Mouse (Mus musculus) heart, embryonic 10.5 days (tissue): ENCODE measurements at regions not wholly inside any gene's neighbourhood (a gene's known extent, or its start where the extent isn't known, plus 50 kb on each side); places are given as distances from the start of the nearest gene placed in this dataset.

Experiments used
- DNase-seq: peaks from one replicate; pipeline ENCODE4 v3.0.0-alpha.2; 2017; ENCODE audit warnings: low spot score
- H3K27ac ChIP-seq: fragments of 300-500 bp; sonication (generic); 2 replicates; pipeline ENCODE4 v1.5.1; 2016; ENCODE audit warnings: mild to moderate bottlenecking
- H3K27me3 ChIP-seq: fragments of 300-500 bp; sonication (generic); 2 replicates; pipeline ENCODE4 v1.6.1; 2016; ENCODE audit warnings: mild to moderate bottlenecking; ENCODE audit not compliant: poor library complexity, insufficient read depth, severe bottlenecking
- H3K36me3 ChIP-seq: fragments of 300-500 bp; sonication (generic); 2 replicates; pipeline ENCODE4 v1.6.1; 2016; ENCODE audit warnings: mild to moderate bottlenecking, moderate library complexity
- H3K4me1 ChIP-seq: fragments of 300-500 bp; sonication (generic); 2 replicates; pipeline ENCODE4 v1.6.1; 2016; ENCODE audit warnings: mild to moderate bottlenecking
- H3K4me3 ChIP-seq: fragments of 300-500 bp; sonication (generic); 2 replicates; pipeline ENCODE4 v1.5.1; 2016; ENCODE audit warnings: mild to moderate bottlenecking, moderate library complexity
- H3K9me3 ChIP-seq: fragments of 300-500 bp; sonication (generic); 2 replicates; pipeline ENCODE4 v1.6.1; 2016; ENCODE audit warnings: mild to moderate bottlenecking, moderate library complexity
- WGBS: fragments of 180-500 bp; shearing (Covaris S2); methylation state at CpG from one replicate; pipeline ENCODE4 v1.1.7; 2016; 5-methylcytosine and 5-hydroxymethylcytosine counted together

- Histone ChIP-seq H3K4me3 (no peak overlapping the region), H3K27ac (no peak overlapping the region), H3K9me3 (no peaks in the 10 kb centered on the region), H3K27me3 (peaks cover 70% of the 10 kb centered on the region), H3K36me3 (no peaks in the 10 kb centered on the region), H3K4me1 (peaks cover 10% of the 10 kb centered on the region; the same call in 1 of the 2 replicates)
- WGBS: 33% methylated on average over 12 of the region's 12 CpGs
- DNase-seq: no peak
Measured at GRCm38 (mm10) chr12:106480281-106481060, 470.4 kb downstream of the Vrk1 start.

- H3K27me3 ChIP-seq: peaks cover 12% of the 10 kb centered on the region; the same call in 1 of the 2 replicates
- no peaks in the 10 kb centered on the region for H3K36me3 ChIP-seq
- no peak overlapping the region for H3K27ac ChIP-seq
- H3K4me3 ChIP-seq: no peak overlapping the region
- WGBS: 60% methylated on average over 12 of the region's 12 CpGs
- no peaks in the 10 kb centered on the region for H3K9me3 ChIP-seq
- H3K4me1 ChIP-seq: no peaks in the 10 kb centered on the region
- no peak for DNase-seq
Measured at GRCm38 (mm10) chr12:106501622-106502327, 491.7 kb downstream of the Vrk1 start.

DNA sequence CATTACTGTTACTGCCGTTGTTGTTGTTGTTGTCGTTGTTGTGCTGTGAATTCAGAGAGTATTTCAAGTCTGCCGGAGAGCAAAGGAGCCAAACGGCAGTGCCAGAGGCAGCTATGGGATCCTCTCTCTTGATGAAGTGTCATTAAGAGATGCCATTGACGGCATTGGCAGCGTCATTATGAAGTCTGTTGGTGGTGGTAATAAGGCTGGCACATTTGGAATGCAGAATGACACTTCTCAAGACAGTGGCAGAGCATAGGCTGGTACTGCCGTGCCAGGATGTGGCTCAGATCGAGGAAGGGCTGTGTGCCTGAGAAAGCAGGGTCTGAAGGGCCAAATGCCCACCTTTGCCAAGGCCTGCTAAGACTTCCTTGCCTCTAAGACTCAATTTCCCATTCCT lies 494.3 kb downstream of the Vrk1 start:
- H3K27me3 ChIP-seq: peaks cover 23% of the 10 kb centered on the region
- H3K4me3 ChIP-seq: no peak overlapping the region
- no peaks in the 10 kb centered on the region for H3K36me3 ChIP-seq
- no peak for DNase-seq
- H3K4me1 ChIP-seq: no peaks in the 10 kb centered on the region
- 86% methylated on average over 8 of the region's 8 CpGs for WGBS
- H3K27ac ChIP-seq: no peak overlapping the region
- no peaks in the 10 kb centered on the region for H3K9me3 ChIP-seq

- Histone ChIP-seq H3K4me3 (no peak overlapping the region), H3K27me3 (peaks cover 5% of the 10 kb centered on the region), H3K4me1 (no peaks in the 10 kb centered on the region), H3K9me3 (no peaks in the 10 kb centered on the region), H3K27ac (no peak overlapping the region), H3K36me3 (no peaks in the 10 kb centered on the region)
- DNase-seq: no peak
- 80% methylated on average over 11 of the region's 11 CpGs for WGBS
Measured at GRCm38 (mm10) chr12:106514057-106514456, 504.0 kb downstream of the Vrk1 start.

DNA sequence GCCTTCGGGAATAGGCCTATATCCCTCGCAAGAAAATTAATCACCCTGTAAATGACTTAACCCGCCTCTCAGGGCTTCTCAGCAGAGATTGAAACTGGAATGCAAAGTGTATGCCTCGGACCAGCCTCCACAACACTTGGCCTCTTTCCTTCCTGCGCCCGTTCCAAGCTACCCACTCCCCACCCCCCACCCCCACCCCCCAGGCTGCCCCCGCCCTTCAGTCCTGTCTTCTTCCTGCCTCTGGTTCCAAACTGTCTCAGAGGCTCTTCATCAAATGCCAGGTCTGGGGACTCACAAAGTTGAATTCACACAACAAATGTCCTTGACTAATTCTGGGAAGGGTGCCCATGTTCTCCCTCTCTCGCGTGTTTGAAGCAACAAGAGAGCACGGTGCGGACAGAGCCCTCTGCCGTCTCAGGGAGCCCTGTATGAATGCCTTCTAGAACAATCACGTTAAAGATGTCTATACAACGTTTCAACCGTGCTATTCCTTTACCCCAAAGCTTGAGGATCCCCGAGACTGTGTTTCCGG lies 505.3 kb downstream of the Vrk1 start:
- DNase-seq: no peak
- H3K4me1 ChIP-seq: no peaks in the 10 kb centered on the region
- no peak overlapping the region for H3K27ac ChIP-seq
- 69% methylated on average over 17 of the region's 17 CpGs for WGBS
- H3K4me3 ChIP-seq: no peak overlapping the region
- H3K27me3 ChIP-seq: peaks cover 5% of the 10 kb centered on the region
- H3K9me3 ChIP-seq: no peaks in the 10 kb centered on the region
- no peaks in the 10 kb centered on the region for H3K36me3 ChIP-seq

GRCm38 (mm10) chr12:106519141-106519540 lies 509.1 kb downstream of the Vrk1 start:
- WGBS: 63% methylated on average over 5 of the region's 5 CpGs
- Histone ChIP-seq H3K9me3 (no peaks in the 10 kb centered on the region), H3K4me3 (no peak overlapping the region), H3K27me3 (no peaks in the 10 kb centered on the region; the same call in 1 of the 2 replicates), H3K36me3 (no peaks in the 10 kb centered on the region), H3K4me1 (no peaks in the 10 kb centered on the region), H3K27ac (no peak overlapping the region)
- DNase-seq: peak; percentile 66

DNA sequence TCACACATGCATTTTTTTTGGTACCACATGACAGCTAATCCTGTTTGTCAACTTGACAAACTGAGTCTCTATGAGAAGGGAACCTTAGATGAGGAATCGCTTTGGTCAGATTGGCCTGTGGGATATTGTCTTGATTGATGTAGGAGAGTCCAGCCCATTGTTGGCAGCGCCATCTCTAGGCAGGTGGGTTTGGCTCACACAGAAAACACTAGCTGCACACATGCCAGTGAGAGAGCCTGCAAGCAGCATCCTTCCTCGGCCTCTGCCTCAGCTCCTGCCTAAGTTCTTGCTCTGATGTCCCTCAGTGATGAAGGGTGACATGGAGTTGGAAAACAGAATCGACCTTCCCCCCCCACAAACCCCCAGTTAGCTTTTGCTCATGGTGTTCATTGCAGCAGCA lies 514.4 kb downstream of the Vrk1 start:
- no peak overlapping the region for H3K4me3 ChIP-seq
- 73% methylated on average over 4 of the region's 4 CpGs for WGBS
- no peaks in the 10 kb centered on the region for H3K9me3 ChIP-seq
- peaks cover 11% of the 10 kb centered on the region for H3K27me3 ChIP-seq
- H3K36me3 ChIP-seq: no peaks in the 10 kb centered on the region
- DNase-seq: no peak
- H3K4me1 ChIP-seq: peaks cover 7% of the 10 kb centered on the region; the same call in 1 of the 2 replicates
- no peak overlapping the region for H3K27ac ChIP-seq

DNA sequence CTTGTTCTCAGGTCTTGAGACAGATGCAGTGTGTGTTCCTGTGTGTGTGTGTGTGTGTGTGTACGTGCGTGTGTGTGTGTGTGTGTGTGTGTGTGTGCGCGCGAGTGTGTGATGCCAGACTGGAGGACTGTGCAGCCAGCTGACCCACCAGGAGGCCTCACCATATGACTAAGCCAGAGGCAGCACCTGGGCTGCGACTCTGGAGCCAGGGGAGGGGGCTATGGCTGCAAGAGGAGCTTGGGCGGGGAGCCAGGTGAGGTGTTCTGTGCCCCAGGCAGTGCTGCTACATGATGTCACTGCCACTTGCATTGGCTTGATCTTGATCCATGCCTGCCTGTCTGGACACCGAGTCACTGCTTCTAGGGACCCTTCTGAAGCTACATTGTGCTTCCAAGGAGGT lies 517.1 kb downstream of the Vrk1 start:
- H3K4me3 ChIP-seq: no peak overlapping the region
- no peaks in the 10 kb centered on the region for H3K9me3 ChIP-seq
- H3K27ac ChIP-seq: no peak overlapping the region
- peaks cover 7% of the 10 kb centered on the region; the same call in 1 of the 2 replicates for H3K4me1 ChIP-seq
- H3K27me3 ChIP-seq: peaks cover 23% of the 10 kb centered on the region
- DNase-seq: no peak
- H3K36me3 ChIP-seq: no peaks in the 10 kb centered on the region
- WGBS: 61% methylated on average over 8 of the region's 8 CpGs

DNA sequence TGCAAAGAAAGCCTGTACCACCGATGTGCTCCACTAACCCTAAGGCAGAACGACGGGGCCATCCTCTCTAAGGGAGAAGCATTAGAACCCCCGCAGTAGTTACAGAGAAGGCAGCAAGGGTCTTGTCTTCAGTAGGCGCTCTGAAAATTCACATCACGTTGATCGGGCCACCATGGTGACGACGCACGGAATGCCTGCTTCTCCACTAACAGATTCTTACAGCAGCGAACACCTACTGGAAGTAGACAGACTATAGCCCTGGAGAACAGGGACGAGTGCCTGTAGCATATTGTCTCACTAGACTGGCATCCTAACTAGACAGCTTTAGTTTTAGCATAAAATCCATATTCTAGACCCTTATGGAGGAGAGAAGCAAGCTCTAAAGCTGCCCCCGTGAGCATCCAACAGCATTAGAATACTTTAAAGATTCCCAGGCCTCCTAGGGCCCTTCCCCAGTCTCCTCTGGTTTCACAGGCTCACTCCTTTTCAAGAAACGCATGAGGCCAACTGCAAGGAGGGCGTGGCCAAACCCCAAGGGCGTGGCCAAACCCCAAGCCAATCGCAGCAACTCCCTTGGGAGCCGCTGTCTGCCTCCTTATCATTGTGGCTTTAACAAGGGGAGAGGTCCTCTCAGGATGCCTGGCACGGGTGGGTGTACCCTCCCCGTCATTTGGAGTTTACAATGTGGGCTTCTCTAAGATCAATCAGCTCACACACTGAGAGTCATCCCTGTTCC lies 517.8 kb downstream of the Vrk1 start:
- H3K36me3 ChIP-seq: no peaks in the 10 kb centered on the region
- no peaks in the 10 kb centered on the region for H3K9me3 ChIP-seq
- WGBS: 8% methylated on average over 20 of the region's 20 CpGs
- H3K4me3 ChIP-seq: peak overlapping the region; percentile 22; the same call in 1 of the 2 replicates
- DNase-seq: peak; percentile 75
- H3K4me1 ChIP-seq: peaks cover 7% of the 10 kb centered on the region; the same call in 1 of the 2 replicates
- H3K27me3 ChIP-seq: peaks cover 23% of the 10 kb centered on the region
- no peak overlapping the region for H3K27ac ChIP-seq

DNA sequence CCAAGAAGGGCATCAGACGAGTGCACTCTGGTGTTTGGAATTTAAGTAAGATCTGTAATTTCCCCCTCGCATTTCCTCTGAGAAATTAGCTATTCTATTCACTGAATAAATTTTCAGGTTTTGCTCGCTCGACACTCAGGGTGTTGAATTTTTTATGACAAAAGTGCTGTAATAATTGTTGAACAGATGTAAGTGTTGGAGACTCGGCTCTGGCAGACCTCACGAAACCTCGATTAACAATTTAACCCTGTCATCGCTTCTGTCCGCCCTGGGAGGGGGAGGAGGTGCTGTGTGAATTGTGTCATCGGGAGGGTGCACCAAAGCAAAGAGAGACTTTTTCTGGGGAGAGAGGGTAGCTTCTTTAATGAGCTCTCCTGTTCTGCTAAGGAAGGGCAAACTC lies 518.5 kb downstream of the Vrk1 start:
- Histone ChIP-seq H3K27ac (no peak overlapping the region), H3K9me3 (no peaks in the 10 kb centered on the region), H3K36me3 (no peaks in the 10 kb centered on the region), H3K4me3 (peak overlapping the region; percentile 20; the same call in 1 of the 2 replicates), H3K27me3 (peaks cover 26% of the 10 kb centered on the region), H3K4me1 (peaks cover 7% of the 10 kb centered on the region; the same call in 1 of the 2 replicates)
- WGBS: 31% methylated on average over 10 of the region's 10 CpGs
- no peak for DNase-seq

- Histone ChIP-seq H3K4me3 (no peak overlapping the region), H3K9me3 (no peaks in the 10 kb centered on the region), H3K36me3 (no peaks in the 10 kb centered on the region), H3K27ac (no peak overlapping the region), H3K4me1 (peaks cover 7% of the 10 kb centered on the region; the same call in 1 of the 2 replicates), H3K27me3 (peaks cover 32% of the 10 kb centered on the region)
- no peak for DNase-seq
- 28% methylated on average over 11 of the region's 11 CpGs for WGBS
Measured at GRCm38 (mm10) chr12:106529175-106529574, 519.1 kb downstream of the Vrk1 start.

DNA sequence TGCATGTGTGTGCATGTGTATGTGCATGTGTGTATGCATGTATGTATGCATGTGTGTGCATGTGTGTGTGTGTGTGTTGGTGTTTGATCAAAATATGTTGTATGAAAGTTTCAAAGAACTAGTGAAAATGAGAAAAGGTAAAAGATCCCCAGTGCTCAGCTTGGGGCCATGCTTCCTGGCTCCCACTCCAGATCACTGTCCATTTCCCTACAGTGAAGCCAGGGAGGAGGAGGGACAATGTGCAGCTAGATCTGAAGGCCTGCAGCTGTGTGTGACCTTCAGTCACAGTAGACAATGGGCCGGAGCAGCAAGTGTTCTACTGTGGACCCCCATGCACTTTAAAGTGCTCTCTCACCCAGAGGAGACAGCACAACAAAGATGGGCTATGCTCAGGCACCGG lies 525.1 kb downstream of the Vrk1 start:
- no peak overlapping the region for H3K27ac ChIP-seq
- peaks cover 29% of the 10 kb centered on the region; the same call in 1 of the 2 replicates for H3K27me3 ChIP-seq
- no peaks in the 10 kb centered on the region; the same call in 1 of the 2 replicates for H3K9me3 ChIP-seq
- 0 out of 2 replicates have a peak, but pooled peaks cover 5% of the 10 kb centered on the region for H3K4me1 ChIP-seq
- no peak overlapping the region for H3K4me3 ChIP-seq
- no peak for DNase-seq
- no peaks in the 10 kb centered on the region for H3K36me3 ChIP-seq
- WGBS: 62% methylated on average over 2 of the region's 2 CpGs
